Mouse (Mus musculus): ENCODE measurements around the gene Slc35d1.
"Not testable (repeated sequence)": the region's sequence is repeated elsewhere in the genome, so short reads cannot be mapped to it uniquely, and the experiment has no call there.

Gene Slc35d1

GRCm38 (mm10) chr4:103180300-103180888 lies 34.6 kb downstream of the Slc35d1 start:
- no peak for DNase-seq (ENCODE audit: low spot score)

- no peak for DNase-seq (ENCODE audit: low spot score)
These were observed 35.4 kb downstream of the Slc35d1 start for GRCm38 (mm10) chr4:103179581-103179980.

- DNase-seq (ENCODE audit: low spot score): no peak
These were observed 36.2 kb downstream of the Slc35d1 start for GRCm38 (mm10) chr4:103178635-103179318.

- DNase-seq (ENCODE audit: low spot score): no peak
These were observed 37.3 kb downstream of the Slc35d1 start for GRCm38 (mm10) chr4:103177681-103178080.

GRCm38 (mm10) chr4:103174001-103174400 lies 41.0 kb downstream of the Slc35d1 start:
- no peak for DNase-seq (ENCODE audit: low spot score)

GRCm38 (mm10) chr4:103173507-103173906 lies 41.5 kb downstream of the Slc35d1 start:
- DNase-seq (ENCODE audit: low spot score): no peak

- DNase-seq (ENCODE audit: low spot score): no peak
These were observed 43.7 kb downstream of the Slc35d1 start for GRCm38 (mm10) chr4:103171256-103171655.

GRCm38 (mm10) chr4:103166198-103166597 lies 48.8 kb downstream of the Slc35d1 start:
- DNase-seq (ENCODE audit: low spot score): not testable (repeated sequence)

- DNase-seq (ENCODE audit: low spot score): no peak
These were observed 56.2 kb downstream of the Slc35d1 start for GRCm38 (mm10) chr4:103158781-103159180.

- DNase-seq (ENCODE audit: low spot score): no peak
These were observed 63.0 kb downstream of the Slc35d1 start for GRCm38 (mm10) chr4:103151946-103152345.

GRCm38 (mm10) chr4:103146339-103146738 lies 68.6 kb downstream of the Slc35d1 start:
- DNase-seq (ENCODE audit: low spot score): peak; percentile 56

GRCm38 (mm10) chr4:103136946-103137345 lies 78.0 kb downstream of the Slc35d1 start:
- DNase-seq (ENCODE audit: low spot score): no peak

- DNase-seq (ENCODE audit: low spot score): no peak
These were observed 88.4 kb downstream of the Slc35d1 start for GRCm38 (mm10) chr4:103126533-103126932.

- no peak for DNase-seq (ENCODE audit: low spot score)
These were observed 91.4 kb downstream of the Slc35d1 start for GRCm38 (mm10) chr4:103123606-103124005.

- DNase-seq (ENCODE audit: low spot score): peak; percentile 12
These were observed 91.9 kb downstream of the Slc35d1 start for GRCm38 (mm10) chr4:103123086-103123485.

GRCm38 (mm10) chr4:103120874-103121389 lies 94.0 kb downstream of the Slc35d1 start:
- DNase-seq (ENCODE audit: low spot score): no peak

Measured in MN1 (cell line).